Mouse (Mus musculus): ENCODE data around the gene Ccdc51.

The Ccdc51 gene

DNA sequence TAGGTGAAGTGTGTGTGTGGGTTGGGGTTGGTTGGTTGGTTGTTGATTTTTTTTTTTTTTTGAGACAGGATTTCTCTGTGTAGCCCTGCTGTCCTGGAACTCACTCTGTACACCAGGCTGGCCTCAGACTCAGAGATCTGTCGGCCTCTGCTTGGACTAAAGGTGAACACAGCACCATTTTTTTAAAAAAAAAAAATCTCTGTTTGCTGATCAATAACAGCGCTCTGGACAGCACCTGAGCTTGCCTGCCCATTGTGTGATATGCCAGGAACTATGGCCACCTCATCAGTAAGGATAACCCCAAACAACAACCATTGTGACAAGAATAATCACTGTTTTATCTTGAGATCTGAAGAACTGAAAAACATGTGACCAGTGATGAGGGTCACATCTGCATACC, 42.8 kb downstream of the Ccdc51 start:
- DNase-seq = no peak

DNA sequence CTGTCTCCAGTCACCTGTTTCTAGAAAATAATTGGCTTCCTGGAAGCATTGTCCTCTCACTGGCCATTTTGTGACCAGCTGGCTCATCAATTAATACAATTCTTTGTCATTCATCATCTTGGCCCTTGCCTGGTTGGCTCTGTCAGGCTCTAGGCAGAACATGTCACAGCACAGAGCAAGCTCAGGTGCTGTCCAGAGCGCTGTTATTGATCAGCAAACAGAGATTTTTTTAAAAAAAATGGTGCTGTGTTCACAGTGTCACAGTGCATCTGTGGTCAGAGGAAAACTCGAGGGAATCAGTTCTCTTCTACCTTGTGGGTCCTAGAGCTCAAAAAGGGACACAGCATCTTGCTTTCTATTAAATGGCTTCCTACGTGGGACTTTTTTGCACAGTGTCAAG, 43.2 kb downstream of the Ccdc51 start:
- DNase-seq = no peak

DNA sequence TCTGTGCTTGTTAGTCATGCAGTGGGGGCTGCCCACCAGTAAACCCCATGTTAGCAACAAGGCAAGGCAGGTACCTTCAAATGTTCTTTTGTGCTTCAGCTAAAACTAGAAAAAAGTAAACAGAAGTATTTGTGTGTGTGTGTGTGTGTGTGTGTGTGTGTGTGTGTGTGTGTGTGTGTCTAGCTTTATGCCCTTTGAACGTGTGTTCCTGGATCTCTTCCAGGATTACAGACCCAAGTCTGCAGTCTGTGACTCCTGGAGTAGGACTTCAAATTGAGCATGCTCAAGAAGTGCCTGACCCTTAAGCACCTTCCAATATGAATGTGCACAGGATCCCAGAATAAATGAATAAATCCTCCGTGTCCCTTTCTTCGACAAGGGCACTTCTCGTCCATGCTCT, 44.8 kb downstream of the Ccdc51 start:
- DNase-seq = no peak

DNA sequence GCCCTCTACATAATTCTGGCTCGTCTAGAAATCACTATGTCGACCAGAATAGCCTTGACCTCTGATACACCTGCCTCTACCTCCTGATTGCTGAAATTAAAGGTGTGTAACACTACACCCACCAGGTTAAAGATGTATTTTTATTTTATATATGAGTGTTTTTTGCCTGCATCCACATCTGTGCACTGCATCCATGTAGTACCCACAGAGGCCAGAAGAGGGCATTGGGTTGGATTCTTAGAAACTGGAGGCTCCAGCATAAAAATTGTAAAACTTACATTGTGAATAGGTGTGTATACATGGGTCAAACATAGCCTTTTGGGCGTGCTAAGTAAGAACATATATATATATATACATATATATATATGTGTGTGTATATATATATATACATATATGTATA, 45.9 kb downstream of the Ccdc51 start:
- DNase-seq = peak; percentile 62

DNA sequence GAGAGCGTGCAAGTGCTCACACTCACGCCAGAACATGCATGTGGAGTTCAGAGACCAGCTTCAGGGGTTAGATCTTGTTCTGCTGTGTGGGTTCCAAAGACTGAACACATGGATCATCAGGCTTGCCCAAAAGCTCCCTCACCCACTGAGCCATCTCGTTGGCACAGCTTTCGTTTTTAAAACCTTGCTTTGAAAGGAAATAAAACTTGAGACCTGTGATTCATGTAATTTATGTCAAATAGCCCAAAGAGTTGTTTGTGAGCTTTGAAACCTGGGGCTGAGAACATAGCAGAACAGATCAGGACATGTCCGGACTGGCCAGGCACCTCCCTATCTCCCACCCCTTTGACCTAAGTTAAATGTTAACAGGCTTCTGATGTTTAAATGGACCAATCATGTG, 47.8 kb downstream of the Ccdc51 start:
- no peak for DNase-seq

DNA sequence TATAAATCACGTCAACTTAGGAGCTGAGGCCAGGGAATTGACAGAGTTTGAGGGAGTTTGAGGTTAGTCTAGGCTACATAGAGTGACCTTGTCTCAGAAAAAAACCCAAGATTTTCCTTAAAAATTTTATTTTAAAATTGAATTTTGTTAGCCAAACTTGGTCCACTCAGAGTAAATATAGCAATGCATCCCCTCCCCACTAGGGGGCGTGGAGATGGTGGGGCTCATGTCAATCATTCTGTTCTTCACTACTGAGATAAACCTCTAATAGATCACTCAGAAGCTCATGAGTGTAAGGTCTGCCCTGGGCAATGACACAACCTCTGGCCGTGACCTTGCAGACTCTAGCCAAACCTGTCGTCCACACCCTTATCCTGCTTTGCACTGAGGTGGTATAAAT, 58.1 kb downstream of the Ccdc51 start:
- peak; percentile 21 for DNase-seq

All from lung, postnatal 14 days (tissue).